Mouse (Mus musculus): ENCODE results near the gene Snrpa1.

Gene Snrpa1

DNA sequence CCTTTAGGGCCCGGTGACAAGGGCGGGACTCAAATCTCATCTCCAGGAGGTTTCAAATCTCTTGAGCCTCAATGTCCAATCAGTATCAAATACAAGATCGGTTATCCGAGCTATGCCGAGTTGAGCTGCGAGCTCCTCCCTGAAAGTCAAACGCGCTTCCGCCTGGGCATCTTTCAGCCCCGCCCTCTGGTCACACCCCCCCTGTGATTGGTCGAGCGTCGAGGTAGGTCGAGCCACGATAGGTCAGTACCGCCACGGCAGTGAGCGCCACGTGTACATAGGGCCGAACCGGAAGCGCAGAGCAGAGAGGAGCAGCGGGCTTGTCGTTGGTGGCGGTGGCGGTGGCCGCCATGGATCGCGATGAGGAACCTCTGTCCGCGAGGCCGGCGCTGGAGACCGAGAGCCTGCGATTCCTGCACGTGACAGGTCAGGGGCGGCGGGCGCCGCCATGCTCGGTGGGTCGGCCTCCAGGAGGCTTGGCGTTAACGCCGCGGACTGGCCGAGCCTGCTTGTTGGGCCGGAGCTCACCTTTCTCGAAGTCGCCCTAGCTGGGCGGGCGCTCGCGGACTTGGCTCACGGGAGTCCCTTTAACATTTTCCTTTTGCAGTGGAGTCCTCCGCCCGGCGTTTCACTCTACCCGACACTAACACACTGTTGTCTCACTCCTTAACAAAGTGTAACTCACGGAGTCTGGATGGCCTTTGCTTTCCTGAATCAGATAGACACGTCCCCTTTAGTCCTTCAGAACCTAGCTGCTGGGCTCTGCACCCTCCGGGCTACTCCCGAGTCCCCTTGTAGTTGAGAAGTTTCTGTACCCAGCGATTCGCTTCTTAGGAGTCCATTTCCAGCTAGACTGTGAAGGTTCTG, 20.8 kb downstream of the Snrpa1 start, which contains the start of gene Selenos:
TSS of gene Selenos (plus strand) at position 286 of the 867 bp plus-strand sequence.
- DNase-seq: peak; percentile 98

DNA sequence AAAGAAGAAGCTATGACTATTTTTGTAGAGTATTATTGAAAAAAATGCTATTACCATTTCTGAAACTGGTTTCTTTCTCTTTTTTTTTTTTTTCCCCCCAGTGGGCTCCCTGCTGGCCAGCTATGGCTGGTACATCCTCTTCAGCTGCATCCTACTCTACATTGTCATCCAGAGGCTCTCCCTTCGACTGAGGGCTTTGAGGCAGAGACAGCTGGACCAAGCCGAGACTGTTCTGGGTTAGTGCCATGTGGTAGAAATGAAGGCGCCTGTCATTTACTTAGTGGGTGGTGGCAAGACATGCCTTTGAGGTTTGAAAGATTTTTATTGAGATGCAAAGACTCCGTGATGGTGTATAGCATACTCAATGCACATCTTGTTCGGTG, 21.4 kb downstream of the Snrpa1 start:
- no peak for DNase-seq

DNA sequence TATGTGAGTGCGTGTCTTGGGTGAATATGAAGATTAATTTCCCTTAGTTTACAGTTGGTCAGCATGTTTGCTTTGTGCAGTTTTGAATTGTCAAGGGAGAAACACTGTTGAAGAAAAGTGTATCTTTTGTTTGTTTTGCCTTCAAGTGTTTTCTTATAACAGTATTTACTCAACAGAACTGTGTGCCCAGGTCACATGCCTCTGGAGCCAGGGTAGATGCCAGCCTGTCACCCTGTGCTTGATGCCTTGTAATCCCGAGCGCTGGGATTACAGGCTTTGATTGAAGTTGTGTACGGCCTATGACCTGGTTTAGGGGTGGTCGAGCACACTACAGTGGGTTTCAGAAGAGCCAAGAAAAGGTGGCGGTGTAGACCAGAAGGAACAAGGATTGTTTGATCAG, 25.0 kb downstream of the Snrpa1 start:
- DNase-seq: no peak

DNA sequence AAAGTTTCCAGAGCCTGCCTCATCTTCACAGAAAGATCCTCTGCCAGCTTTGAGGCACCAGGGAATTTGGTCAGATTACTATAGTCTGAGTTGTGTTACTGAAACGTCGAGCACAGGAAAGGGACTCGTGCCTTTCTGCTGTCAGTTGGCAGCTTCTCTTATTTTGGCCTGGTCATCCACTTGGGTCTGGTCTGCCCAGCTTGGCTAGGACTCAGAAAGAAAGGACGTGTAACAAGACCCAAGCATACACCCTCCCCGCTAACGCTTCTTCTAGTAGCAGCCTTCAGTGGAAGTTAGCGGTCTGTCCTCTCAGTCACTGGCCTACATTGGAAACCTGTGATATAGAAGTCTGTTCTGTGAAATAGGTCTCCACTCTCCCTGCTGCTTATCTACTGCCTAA, 25.7 kb downstream of the Snrpa1 start:
- DNase-seq: no peak

DNA sequence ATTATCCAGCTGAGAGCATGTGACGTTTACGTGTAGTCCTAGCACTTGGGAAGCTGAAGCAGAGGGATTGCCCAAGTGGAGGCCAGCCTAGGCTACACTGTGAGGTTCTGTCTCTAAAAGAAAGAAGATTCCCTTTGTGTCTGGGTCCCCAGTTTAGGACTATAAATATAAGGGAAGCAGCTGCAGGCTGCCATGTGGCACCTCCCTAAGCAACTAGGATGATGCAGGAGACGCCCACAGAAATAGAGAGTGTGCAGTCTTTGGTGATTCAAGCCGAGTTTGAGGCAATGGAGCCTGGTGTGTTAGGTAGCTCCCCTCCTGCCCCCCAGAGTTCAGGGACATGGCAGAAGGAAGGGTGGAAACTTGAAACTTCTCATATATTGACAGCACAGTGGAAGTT, 28.8 kb downstream of the Snrpa1 start:
- DNase-seq: no peak

DNA sequence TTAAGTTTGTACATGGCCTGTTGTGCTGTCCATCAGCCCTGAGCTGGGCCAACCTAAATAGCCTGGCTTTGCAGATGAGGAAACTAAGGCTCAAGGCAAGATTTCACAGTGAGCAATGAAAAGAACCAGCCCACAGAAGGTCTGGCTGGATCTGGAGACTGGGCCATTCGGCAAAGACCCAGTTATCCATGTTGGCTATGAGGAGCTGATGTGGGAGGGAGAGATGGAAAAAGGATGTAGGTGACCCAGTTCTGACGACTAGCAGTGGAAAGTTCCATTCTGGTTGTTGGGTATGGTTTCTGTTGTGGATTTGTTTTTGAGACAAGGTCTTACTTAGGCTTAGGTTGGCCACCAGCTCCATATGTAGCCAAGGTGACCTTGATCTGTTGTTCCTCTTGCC, 29.3 kb downstream of the Snrpa1 start:
- no peak for DNase-seq

DNA sequence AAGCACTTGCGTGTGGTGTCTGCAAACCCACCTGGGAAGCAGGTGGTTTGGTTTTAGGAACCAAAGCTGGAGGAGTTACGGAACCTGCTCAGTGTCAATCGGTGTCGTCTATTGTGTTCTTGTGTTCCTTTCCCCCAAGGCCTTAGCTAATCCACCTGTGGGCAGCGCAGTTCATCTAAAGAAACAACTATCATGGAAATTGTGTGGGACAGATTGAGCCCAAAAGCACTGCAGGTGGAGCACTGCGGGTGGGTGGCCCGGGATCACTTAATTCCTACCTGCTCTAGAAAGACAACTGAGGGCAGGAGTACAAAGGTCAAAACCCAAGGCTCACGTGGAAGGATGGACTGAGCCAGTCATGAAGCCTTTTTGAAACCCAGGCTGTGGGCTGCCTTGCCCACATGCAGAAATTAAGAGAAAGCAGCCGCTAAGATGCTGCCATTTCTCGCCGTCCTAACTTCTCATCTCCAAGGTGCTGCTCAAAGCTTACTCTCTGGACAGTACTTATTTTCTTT, 31.9 kb downstream of the Snrpa1 start:
- no peak for DNase-seq

DNA sequence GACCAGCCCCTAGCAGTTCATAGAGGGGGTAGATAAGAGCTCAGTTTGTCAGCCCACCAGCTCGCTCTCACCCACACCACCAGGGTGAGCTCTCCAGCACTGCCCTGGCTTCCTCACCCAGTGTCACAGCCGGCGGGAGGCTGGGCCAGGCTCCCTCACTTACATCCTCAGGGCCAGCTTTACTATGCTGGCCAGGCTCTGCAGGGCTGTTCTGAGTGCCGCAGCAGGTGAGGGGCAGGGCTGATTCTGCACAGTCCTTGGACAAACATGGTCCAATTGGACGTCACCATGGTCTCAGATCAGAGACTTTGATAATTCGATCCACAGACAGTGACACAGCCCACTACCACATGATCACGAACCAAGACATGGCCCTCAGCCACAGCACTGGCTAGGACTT, 32.8 kb downstream of the Snrpa1 start:
- no peak for DNase-seq

DNA sequence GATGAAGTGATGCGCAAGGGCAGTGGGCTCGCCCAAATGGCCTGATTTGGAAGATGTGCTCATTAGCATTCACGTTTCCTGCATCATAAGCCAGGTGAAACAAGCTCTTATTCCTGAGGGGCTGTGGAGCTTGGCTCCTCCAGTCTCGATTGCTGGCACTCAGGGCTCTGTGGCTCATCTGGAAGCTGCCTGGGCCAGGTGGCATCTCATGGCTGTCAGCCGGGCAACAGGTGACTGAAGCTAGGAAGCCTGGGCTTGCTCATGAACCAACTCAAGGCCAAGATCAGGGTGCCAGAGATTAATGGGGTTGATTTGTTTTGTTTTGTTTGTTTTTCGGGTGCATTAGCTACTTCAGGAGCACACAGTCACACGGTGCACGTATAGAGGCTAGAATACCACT, 33.9 kb downstream of the Snrpa1 start:
- DNase-seq: no peak

DNA sequence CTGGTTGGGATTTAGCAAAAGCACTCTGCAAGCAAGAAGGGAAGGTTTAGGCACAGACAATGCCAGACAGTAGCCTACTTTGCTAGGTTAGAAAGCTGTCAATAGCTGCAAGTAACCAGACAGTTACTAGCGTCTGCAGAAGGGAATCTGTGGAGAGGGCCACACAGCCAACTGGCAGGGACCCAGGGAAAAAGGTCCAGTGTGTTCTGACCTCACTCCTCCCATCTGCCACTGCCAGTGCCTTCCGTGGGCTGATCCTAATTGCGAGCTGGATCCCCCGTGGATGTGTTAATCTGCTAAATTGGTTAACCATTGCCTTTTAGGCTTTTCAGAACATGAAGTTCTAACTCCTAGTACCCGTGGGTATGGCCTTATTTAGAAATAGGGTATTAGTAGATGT, 35.3 kb downstream of the Snrpa1 start:
- DNase-seq: no peak

DNA sequence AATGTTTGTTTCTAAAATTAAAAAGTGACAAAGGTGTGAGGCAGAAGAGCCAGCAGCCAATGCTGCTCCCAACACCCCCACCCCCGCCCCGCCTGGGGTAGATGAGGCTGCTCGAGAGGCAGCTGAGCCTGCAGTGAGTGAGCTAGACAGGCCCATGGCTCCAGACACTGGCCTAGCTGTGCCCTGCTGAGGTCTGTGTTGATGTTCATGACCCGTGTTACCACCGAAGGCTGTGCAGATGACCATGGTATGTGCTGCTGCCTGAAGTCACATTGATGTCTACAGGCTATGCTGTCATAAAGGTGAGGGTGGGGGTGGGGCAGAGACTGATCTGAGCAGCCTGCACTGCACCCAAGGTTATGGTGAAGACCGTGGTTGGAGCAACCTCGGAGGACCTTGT, 40.0 kb downstream of the Snrpa1 start:
- DNase-seq: no peak

DNA sequence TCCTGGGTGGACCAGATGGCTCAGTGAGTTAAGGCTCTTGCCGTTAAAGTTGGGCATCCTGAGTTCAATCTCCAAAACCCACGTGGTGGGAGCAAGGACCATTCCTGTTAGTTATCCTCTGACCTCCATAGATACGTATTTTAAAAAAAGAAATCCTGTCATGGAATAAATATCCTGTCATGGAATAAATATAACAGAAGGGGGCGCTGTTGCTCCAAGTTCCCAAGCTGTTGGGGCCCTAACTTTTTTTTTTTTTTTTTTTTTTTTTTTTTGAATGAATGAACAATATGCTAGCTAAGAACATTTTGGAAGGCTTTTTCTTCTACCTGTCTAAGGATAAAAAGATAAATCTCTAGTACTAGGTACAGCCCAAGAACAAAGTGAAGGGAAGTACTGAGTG, 43.1 kb downstream of the Snrpa1 start:
- peak; percentile 56 for DNase-seq

DNA sequence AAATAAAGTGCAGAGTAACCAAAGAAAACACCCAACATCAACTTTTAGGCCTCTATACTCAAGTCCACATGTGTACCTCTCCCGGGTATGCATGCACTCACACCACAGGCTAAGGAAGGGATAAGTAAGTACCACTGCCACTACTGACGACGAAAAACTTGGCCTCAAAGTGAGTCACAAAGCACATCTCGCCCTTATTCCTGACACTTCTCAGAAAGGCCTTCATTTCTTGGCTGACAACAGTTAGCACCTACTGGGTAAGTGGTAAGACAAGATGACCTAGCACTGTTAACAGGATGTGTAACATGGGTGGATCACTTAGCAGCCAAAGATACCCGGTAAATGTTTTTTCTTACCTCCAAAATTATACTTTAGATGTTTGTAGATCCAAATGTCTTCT, 45.7 kb downstream of the Snrpa1 start:
- no peak for DNase-seq

DNA sequence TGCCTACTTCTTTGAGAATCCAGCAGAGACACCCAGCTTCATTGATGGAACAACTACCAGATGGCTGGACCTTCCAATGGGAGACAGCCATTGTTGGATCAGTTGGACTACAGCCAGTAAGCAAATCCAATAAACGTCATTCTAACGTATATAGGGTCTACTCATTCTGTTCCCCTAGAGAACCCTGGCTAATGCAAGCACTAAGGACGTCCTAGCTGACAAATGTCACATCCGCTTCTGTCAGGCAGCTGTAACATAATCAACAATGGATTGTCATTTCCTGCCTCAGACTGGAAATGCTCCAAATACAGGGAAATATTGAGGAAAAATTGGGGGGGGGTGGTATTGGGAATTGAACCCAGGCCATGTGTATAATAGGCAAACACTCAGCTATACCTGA, 47.0 kb downstream of the Snrpa1 start:
- no peak for DNase-seq

DNA sequence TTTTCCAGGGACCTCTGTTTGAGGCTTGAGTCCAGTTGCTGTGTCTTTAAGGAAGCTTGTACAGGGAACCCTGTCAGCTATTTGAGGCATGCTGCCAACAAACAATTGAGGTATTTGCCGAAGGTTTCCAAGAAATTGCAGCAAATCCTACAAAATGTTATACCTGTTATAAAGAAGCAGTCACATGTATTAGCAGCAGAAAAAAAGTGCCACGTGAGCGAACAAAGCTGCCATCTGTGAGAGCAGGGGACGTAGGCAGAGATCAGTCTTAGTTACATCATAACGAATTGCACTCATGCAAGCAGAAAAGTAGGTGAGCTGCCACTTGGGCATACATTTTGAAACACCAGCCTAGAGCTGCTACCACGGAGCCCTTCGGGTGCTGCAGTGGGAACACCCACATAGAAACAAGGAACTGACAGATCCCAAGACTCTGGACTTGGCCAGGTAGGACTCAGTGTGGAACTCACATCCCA, 47.8 kb downstream of the Snrpa1 start:
- no peak for DNase-seq

DNA sequence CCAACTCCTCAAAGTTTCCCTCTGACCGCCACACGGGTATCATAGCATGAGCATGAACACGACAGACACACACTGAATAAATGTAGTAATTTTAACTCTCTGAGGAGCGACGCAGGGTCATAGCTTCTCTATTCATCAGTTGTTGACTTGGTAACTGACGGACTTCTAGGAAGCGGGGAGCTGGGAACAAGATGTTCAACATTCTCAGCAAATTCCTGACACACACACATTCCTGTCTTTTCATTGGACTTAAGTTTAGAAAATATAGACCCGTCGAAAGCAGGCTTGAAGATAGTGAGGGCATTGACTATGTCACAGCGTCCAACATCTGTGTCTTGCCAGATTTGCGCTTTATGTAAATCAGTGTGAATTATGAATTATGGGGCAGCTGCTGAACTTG, 48.4 kb downstream of the Snrpa1 start:
- no peak for DNase-seq

DNA sequence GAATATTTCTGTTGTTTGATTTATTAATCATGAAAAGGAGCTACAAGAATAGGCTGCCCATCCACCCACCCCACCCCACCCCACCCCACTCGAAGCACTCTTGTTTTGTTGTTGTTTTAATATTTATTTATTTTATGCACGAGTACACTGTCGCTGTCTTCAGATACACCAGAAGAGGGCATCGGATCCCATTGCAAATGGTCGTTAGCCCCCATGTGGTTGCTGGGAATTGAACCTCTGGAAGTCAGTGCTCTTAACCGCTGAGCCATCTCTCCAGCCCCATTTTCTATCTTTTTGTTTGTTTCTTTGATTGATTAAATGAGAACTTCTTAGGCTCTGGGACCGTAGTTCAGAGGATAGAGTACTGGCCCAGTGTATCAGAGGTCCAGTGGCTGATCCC, 49.1 kb downstream of the Snrpa1 start:
- DNase-seq: peak; percentile 56

DNA sequence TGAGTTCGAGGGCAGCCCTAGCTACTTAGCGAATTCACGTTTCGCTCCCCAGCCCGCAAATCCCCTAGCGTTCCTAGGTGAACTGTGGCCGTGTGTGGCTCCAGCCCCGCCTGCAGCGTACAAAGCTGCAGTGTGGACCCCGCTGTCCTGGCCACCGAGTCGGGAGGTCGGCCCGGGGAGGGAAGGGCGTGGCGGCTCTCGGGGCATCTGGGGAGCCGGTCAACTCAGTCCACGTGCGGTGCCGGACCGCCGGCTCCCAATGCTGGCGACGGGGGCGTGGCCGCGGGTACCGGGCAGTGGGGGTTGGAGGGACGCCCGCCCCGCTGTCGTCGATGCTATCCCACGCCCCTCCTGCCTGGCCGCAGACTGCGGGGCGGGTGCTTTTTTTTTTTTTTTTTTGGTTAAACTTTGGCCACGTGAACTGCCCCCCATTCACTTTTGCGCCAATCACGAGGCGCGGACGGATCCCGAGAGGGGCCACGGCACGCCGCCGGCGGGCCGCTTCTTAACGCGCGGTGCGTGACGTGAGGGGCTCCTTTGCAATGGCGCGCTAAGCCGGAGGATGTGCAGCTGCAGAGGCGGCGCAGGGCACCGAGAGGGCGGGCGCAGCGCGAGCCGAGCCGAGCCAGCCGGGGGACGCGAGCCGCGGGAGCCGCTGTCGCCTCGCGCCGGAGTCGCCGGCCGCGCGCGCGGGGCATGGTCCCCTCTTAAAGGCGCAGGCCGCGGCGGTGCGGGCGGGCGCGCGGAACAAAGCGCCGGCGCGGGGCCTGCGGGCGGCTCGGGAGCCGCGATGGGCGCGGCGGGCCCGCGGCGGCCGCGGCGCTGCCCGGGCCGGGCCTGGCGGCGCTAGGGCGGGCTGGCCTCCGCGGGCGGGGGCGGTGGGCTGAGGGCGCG, 50.4 kb downstream of the Snrpa1 start, which contains the start of gene Chsy1:
TSS of gene Chsy1 (plus strand) at position 555 of the 894 bp plus-strand sequence.
- peak; percentile 96 for DNase-seq

DNA sequence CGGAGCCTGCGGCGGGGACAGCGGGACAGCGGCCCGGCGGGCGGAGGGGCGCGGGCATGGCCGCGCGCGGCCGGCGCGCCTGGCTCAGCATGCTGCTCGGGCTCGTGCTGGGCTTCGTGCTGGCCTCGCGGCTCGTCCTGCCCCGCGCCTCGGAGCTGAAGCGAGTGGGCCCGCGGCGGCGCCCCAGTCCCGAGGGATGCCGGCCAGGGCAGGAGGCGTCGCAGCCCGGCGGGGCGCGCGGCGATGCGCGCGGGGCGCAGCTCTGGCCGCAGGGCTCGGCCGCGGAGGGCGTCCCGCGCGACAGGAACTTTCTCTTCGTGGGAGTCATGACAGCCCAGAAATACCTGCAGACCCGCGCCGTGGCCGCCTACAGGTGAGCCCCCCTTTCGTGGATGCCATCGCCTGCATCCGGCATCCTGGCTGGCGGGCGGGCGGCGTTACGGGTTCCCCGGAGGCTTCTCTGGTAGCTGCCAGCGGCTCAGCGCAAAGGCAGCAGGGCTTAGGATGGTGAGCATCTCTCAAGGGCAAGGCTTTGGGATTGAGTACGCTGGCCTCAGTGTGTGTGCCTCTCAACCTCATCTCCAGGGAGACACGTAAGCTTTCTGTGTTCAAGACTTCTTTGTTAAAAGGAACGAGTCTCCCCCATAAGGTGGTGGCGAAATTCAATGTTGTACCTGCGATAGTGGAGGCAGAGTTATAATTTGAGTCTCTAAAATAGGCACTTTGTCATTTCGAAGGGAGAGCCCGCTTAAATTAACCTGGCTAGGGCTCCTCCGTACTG, 51.2 kb downstream of the Snrpa1 start:
- DNase-seq: peak; percentile 65

DNA sequence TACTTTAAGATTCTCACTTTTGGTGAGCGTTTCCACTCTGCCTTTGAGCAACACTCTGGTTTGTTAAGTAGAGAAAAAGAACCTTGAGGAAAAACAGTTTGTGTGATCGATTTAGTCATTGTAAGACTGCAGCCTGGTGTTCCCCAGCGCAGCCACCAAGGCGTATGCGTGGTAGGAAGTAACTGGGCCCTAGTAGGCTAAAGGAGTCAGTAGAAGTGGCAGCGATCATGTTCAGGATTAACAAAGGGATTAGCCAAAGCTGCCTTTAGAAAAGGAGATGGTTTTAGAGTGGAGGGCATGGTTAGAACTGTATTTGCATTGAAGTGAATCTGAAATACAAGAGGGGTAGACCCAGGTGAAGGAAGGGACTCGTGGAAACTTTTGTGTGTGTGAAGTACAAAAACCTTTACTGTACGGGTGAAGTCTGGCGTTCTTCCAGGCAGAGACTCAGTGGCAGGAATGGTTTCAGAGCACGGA, 51.9 kb downstream of the Snrpa1 start:
- peak; percentile 55 for DNase-seq

DNA sequence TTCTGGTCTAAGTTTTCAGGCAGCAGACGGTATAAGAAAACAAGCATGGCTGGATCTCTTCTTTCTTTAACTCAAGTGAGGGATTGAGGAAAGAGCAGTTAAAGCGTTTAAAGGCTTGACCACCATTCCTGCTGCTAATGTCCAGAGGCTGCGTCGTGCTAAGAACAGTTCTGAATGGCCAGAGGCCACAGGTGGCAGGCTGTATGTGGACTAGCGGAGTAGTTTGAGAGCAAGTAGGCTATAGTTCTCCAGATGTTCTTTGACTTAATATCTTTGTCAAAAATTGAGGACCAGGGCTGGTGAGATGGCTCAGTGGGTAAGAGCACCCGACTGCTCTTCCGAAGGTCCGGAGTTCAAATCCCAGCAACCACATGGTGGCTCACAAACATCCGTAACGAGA, 52.4 kb downstream of the Snrpa1 start:
- no peak for DNase-seq

DNA sequence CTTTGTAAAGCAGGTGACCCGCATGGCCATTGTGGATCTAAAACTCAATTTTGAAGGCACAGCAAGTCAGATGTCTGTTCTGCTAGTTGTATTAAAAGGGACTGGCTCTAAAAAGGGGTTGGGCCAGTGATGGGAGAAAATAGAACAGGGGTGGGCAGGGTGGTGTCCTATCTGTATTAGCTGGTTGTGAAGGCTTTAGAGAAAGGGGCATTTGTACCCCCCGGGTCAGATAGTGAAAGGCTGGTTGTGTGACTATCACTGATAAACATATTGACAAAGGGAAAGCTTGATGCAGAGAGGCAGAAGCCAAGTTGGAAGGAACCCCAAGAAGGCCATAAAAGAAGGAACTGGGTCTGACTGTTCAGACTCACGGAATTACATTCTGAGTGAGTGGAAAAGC, 54.8 kb downstream of the Snrpa1 start:
- DNase-seq: no peak

Data from embryo, embryonic 11 days (tissue).